Mouse (Mus musculus): Measurements from ENCODE around the gene Pole2. TPM values are rescaled to one million over a fixed set of nuclear protein-coding genes. Genes with fewer than 3 reads are reported as not detected.
"Not testable (repeated sequence)": the region's sequence is repeated elsewhere in the genome, so short reads cannot be mapped to it uniquely, and the experiment has no call there.

Pole2 gene
- polyA plus RNA-seq, 1 experiment from 2014 or later, result 33.0 TPM

- ATAC-seq (ENCODE audit: insufficient number of reproducible peaks, insufficient read depth, low FRiP score, low read depth); H3K27me3 ChIP-seq (ENCODE audit: control insufficient read depth, insufficient read depth, low read length); H3K36me3 ChIP-seq (ENCODE audit: control insufficient read depth, insufficient read depth, low read length); H3K27ac ChIP-seq (ENCODE audit: low read length); H3K9ac ChIP-seq (replicated peaks; ENCODE audit: low read depth, low read length); H3K4me1 ChIP-seq (ENCODE audit: control insufficient read depth, insufficient read depth, low read length); H3K4me3 ChIP-seq (ENCODE audit: low read depth, low read length); H3K4me2 ChIP-seq (replicated peaks; ENCODE audit: low read depth, low read length); H3K9me3 ChIP-seq (ENCODE audit: control insufficient read depth, low read depth, low read length): not testable (repeated sequence)
- WGBS, result 81% methylated on average over 4 of the region's 4 CpGs
Observed at GRCm38 (mm10) chr12:69163586-69163985, 64.4 kb downstream of the Pole2 start.

DNA sequence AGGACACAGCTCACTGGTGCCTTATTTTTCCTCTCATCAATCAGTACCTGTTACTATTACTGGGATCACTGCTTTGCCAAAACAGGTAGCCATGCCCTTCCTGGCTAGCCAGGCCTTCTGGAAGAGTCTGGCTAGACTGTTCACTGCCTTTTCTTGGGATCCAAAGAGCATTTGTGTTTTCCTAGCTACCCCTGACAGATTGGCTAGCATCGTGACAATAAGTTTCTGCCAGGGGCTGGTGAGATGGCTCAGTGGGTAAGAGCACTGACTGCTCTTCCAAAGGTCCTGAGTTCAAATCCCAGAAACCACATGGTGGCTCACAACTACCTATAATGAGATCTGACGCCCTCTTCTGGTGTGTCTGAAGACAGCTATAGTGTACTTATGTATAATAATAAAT, 67.3 kb downstream of the Pole2 start:
- not testable (repeated sequence) for ATAC-seq (ENCODE audit: insufficient number of reproducible peaks, insufficient read depth, low FRiP score, low read depth); H3K9me3 ChIP-seq (ENCODE audit: control insufficient read depth, low read depth, low read length); H3K4me2 ChIP-seq (replicated peaks; ENCODE audit: low read depth, low read length); H3K4me3 ChIP-seq (ENCODE audit: low read depth, low read length); H3K9ac ChIP-seq (replicated peaks; ENCODE audit: low read depth, low read length); H3K27me3 ChIP-seq (ENCODE audit: control insufficient read depth, insufficient read depth, low read length); H3K4me1 ChIP-seq (ENCODE audit: control insufficient read depth, insufficient read depth, low read length); H3K27ac ChIP-seq (ENCODE audit: low read length)
- 88% methylated on average over 2 of the region's 2 CpGs for WGBS
- peaks cover 18% of the 10 kb centered on the region for H3K36me3 ChIP-seq (ENCODE audit: control insufficient read depth, insufficient read depth, low read length)

GRCm38 (mm10) chr12:69159578-69159940, 68.4 kb downstream of the Pole2 start:
- no peak for ATAC-seq (ENCODE audit: insufficient number of reproducible peaks, insufficient read depth, low FRiP score, low read depth)
- no peak overlapping the region for H3K27ac ChIP-seq (ENCODE audit: low read length)
- H3K4me2 ChIP-seq (replicated peaks; ENCODE audit: low read depth, low read length), result no peak overlapping the region; the same call in 1 of the 2 replicates
- 0 out of 2 replicates have a peak, but pooled peaks cover 4% of the 10 kb centered on the region for H3K4me1 ChIP-seq (ENCODE audit: control insufficient read depth, insufficient read depth, low read length)
- WGBS, result 4% methylated on average over 9 of the region's 9 CpGs
- no peaks in the 10 kb centered on the region for H3K27me3 ChIP-seq (ENCODE audit: control insufficient read depth, insufficient read depth, low read length)
- H3K9ac ChIP-seq (replicated peaks; ENCODE audit: low read depth, low read length), result no peak overlapping the region
- peak overlapping the region; percentile 11; the same call in 1 of the 2 replicates for H3K4me3 ChIP-seq (ENCODE audit: low read depth, low read length)
- H3K9me3 ChIP-seq (ENCODE audit: control insufficient read depth, low read depth, low read length), result no peaks in the 10 kb centered on the region
- peaks cover 18% of the 10 kb centered on the region for H3K36me3 ChIP-seq (ENCODE audit: control insufficient read depth, insufficient read depth, low read length)

GRCm38 (mm10) chr12:69158765-69159577, 69.0 kb downstream of the Pole2 start, which contains the start of gene Rps29:
Gene Rps29, minus strand, starts transcription at chr12:69159186.
- Histone ChIP-seq H3K36me3 (ENCODE audit: control insufficient read depth, insufficient read depth, low read length) (peaks cover 18% of the 10 kb centered on the region), H3K9ac (replicated peaks; ENCODE audit: low read depth, low read length) (peak within 1 kb of the TSS; percentile 92), H3K4me3 (ENCODE audit: low read depth, low read length) (peak within 1 kb of the TSS; percentile 73), H3K27ac (ENCODE audit: low read length) (peak within 1 kb of the TSS; percentile 93), H3K4me2 (replicated peaks; ENCODE audit: low read depth, low read length) (peak within 1 kb of the TSS; percentile 70)
- peak; percentile 98 for ATAC-seq (ENCODE audit: insufficient number of reproducible peaks, insufficient read depth, low FRiP score, low read depth)
- WGBS, result under 1% methylated on average over 57 of the region's 68 CpGs
- not testable (repeated sequence) for H3K9me3 ChIP-seq (ENCODE audit: control insufficient read depth, low read depth, low read length); H3K27me3 ChIP-seq (ENCODE audit: control insufficient read depth, insufficient read depth, low read length); H3K4me1 ChIP-seq (ENCODE audit: control insufficient read depth, insufficient read depth, low read length)

- Histone ChIP-seq H3K27me3 (ENCODE audit: control insufficient read depth, insufficient read depth, low read length) (no peaks in the 10 kb centered on the region), H3K9me3 (ENCODE audit: control insufficient read depth, low read depth, low read length) (no peaks in the 10 kb centered on the region), H3K9ac (replicated peaks; ENCODE audit: low read depth, low read length) (peak overlapping the region; percentile 92), H3K27ac (ENCODE audit: low read length) (peak overlapping the region; percentile 93), H3K4me3 (ENCODE audit: low read depth, low read length) (peak overlapping the region; percentile 73), H3K4me1 (ENCODE audit: control insufficient read depth, insufficient read depth, low read length) (0 out of 2 replicates have a peak, but pooled peaks cover 4% of the 10 kb centered on the region), H3K4me2 (replicated peaks; ENCODE audit: low read depth, low read length) (peak overlapping the region; percentile 70), H3K36me3 (ENCODE audit: control insufficient read depth, insufficient read depth, low read length) (peaks cover 18% of the 10 kb centered on the region)
- ATAC-seq (ENCODE audit: insufficient number of reproducible peaks, insufficient read depth, low FRiP score, low read depth), result no peak
- 1% methylated on average over 19 of the region's 19 CpGs for WGBS
Observed at GRCm38 (mm10) chr12:69158366-69158764, 69.6 kb downstream of the Pole2 start.

GRCm38 (mm10) chr12:69157107-69157506, 70.9 kb downstream of the Pole2 start:
- WGBS, result 96% methylated on average over 2 of the region's 2 CpGs
- H3K27ac ChIP-seq (ENCODE audit: low read length), result no peak overlapping the region

GRCm38 (mm10) chr12:69156436-69156835, 71.6 kb downstream of the Pole2 start:
- H3K27ac ChIP-seq (ENCODE audit: low read length), result no peak overlapping the region
- no peaks in the 10 kb centered on the region for H3K9me3 ChIP-seq (ENCODE audit: control insufficient read depth, low read depth, low read length)
- WGBS, result 82% methylated on average over 4 of the region's 4 CpGs
- 0 out of 2 replicates have a peak, but pooled peaks cover 4% of the 10 kb centered on the region for H3K4me1 ChIP-seq (ENCODE audit: control insufficient read depth, insufficient read depth, low read length)
- H3K4me2 ChIP-seq (replicated peaks; ENCODE audit: low read depth, low read length), result no peak overlapping the region
- no peak overlapping the region for H3K4me3 ChIP-seq (ENCODE audit: low read depth, low read length)
- H3K36me3 ChIP-seq (ENCODE audit: control insufficient read depth, insufficient read depth, low read length), result peaks cover 18% of the 10 kb centered on the region
- no peak for ATAC-seq (ENCODE audit: insufficient number of reproducible peaks, insufficient read depth, low FRiP score, low read depth)
- H3K27me3 ChIP-seq (ENCODE audit: control insufficient read depth, insufficient read depth, low read length), result no peaks in the 10 kb centered on the region
- H3K9ac ChIP-seq (replicated peaks; ENCODE audit: low read depth, low read length), result no peak overlapping the region

More at GRCm38 (mm10) chr12:69157107-69157506, 70.9 kb downstream of the Pole2 start:
- H3K9me3 ChIP-seq (ENCODE audit: control insufficient read depth, low read depth, low read length), result no peaks in the 10 kb centered on the region
- H3K4me3 ChIP-seq (ENCODE audit: low read depth, low read length), result no peak overlapping the region
- peaks cover 18% of the 10 kb centered on the region for H3K36me3 ChIP-seq (ENCODE audit: control insufficient read depth, insufficient read depth, low read length)
- 0 out of 2 replicates have a peak, but pooled peaks cover 4% of the 10 kb centered on the region for H3K4me1 ChIP-seq (ENCODE audit: control insufficient read depth, insufficient read depth, low read length)
- ATAC-seq (ENCODE audit: insufficient number of reproducible peaks, insufficient read depth, low FRiP score, low read depth), result no peak
- H3K9ac ChIP-seq (replicated peaks; ENCODE audit: low read depth, low read length), result no peak overlapping the region
- H3K4me2 ChIP-seq (replicated peaks; ENCODE audit: low read depth, low read length), result no peak overlapping the region
- no peaks in the 10 kb centered on the region for H3K27me3 ChIP-seq (ENCODE audit: control insufficient read depth, insufficient read depth, low read length)

DNA sequence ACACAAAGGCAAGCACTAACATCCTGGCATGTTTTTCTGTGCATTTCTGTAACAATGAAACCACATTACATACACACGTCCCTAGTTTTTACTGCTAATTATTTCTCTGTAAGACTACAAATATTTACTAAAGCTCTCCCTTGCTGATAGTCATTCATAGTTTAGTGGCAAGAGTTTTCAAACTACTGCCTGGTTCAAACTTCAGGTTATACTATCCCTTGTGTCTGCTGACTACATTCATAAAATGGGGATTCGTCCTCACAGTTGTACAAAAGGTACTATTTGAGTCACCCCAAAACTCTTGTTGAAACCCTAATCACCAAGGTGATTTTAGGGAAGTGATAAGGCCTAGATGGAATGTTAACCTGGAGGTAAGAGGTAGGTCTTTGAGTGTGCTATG, 72.1 kb downstream of the Pole2 start:
- no peak overlapping the region for H3K9ac ChIP-seq (replicated peaks; ENCODE audit: low read depth, low read length)
- H3K27me3 ChIP-seq (ENCODE audit: control insufficient read depth, insufficient read depth, low read length), result no peaks in the 10 kb centered on the region
- H3K4me1 ChIP-seq (ENCODE audit: control insufficient read depth, insufficient read depth, low read length), result 0 out of 2 replicates have a peak, but pooled peaks cover 4% of the 10 kb centered on the region
- no peak for ATAC-seq (ENCODE audit: insufficient number of reproducible peaks, insufficient read depth, low FRiP score, low read depth)
- no peak overlapping the region for H3K4me3 ChIP-seq (ENCODE audit: low read depth, low read length)
- peaks cover 18% of the 10 kb centered on the region for H3K36me3 ChIP-seq (ENCODE audit: control insufficient read depth, insufficient read depth, low read length)
- H3K27ac ChIP-seq (ENCODE audit: low read length), result no peak overlapping the region
- WGBS, result 78% methylated on average over 2 of the region's 2 CpGs
- no peaks in the 10 kb centered on the region for H3K9me3 ChIP-seq (ENCODE audit: control insufficient read depth, low read depth, low read length)
- no peak overlapping the region for H3K4me2 ChIP-seq (replicated peaks; ENCODE audit: low read depth, low read length)

Measured in stomach, embryonic 14.5 days (tissue).